Mouse (Mus musculus) gastrocnemius, postnatal 25 days (tissue): ENCODE measurements at regions not wholly inside any gene's neighbourhood (a gene's known extent, or its start where the extent isn't known, plus 50 kb on each side); places are given as distances from the start of the nearest gene placed in this dataset.
"Not testable (repeated sequence)": the region's sequence is repeated elsewhere in the genome, so short reads cannot be mapped to it uniquely, and the experiment has no call there.

Source experiments
- DNase-seq: peaks from one replicate; pipeline ENCODE4 v3.0.0; 2022

- DNase-seq: no peak
Measured at GRCm38 (mm10) chr2:146724142-146724679, 131.5 kb upstream of the Kiz start.

GRCm38 (mm10) chr2:146724924-146725555, 130.6 kb upstream of the Kiz start:
- DNase-seq: no peak

GRCm38 (mm10) chr2:146728693-146729092, 127.0 kb upstream of the Kiz start:
- no peak for DNase-seq

GRCm38 (mm10) chr2:146731081-146731480, 124.6 kb upstream of the Kiz start:
- no peak for DNase-seq

- DNase-seq: not testable (repeated sequence)
Measured at GRCm38 (mm10) chr2:146732891-146733290, 122.8 kb upstream of the Kiz start.

- no peak for DNase-seq
Measured at GRCm38 (mm10) chr2:146744396-146744795, 111.3 kb upstream of the Kiz start.

- DNase-seq: no peak
Measured at GRCm38 (mm10) chr2:146745012-146745682, 110.5 kb upstream of the Kiz start.

GRCm38 (mm10) chr2:146745683-146746047, 110.0 kb upstream of the Kiz start:
- DNase-seq: no peak

GRCm38 (mm10) chr2:146753988-146754387, 101.7 kb upstream of the Kiz start:
- no peak for DNase-seq

GRCm38 (mm10) chr2:146763522-146764144, 92.0 kb upstream of the Kiz start:
- DNase-seq: no peak

GRCm38 (mm10) chr2:146764313-146765255, 91.1 kb upstream of the Kiz start:
- DNase-seq: no peak

- no peak for DNase-seq
Measured at GRCm38 (mm10) chr2:146774876-146775275, 80.8 kb upstream of the Kiz start.

- no peak for DNase-seq
Measured at GRCm38 (mm10) chr2:146787132-146787810, 68.4 kb upstream of the Kiz start.

GRCm38 (mm10) chr2:146787811-146788455, 67.7 kb upstream of the Kiz start:
- DNase-seq: no peak

- no peak for DNase-seq
Measured at GRCm38 (mm10) chr2:146792844-146793420, 62.7 kb upstream of the Kiz start.

GRCm38 (mm10) chr2:146802973-146803372, 52.7 kb upstream of the Kiz start:
- DNase-seq: no peak
